Mouse (Mus musculus): Measurements from ENCODE around the gene Gls. TPM values are rescaled to one million over a fixed set of nuclear protein-coding genes. Genes with fewer than 3 reads are reported as not detected.

The Gls gene
- total RNA-seq, 1 experiment = 91.2 TPM

DNA sequence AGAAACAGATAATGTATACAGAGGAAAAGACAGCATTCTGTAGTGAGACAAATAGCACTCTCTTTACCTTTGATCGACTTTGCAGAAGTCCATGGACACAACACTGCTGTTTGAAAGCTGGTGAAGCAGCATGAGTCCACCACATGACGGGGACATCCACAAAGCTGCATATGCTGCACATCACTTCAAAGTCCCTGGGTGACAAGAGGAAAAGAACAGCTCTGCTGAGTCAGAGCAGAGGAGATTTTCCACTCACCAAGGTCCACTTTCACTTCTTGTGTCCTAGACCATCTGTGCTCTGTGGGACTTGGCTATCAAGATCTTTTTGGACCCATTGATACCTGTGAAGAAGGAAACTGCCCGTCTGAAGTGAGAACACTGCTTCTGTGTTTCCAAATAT, 41.2 kb upstream of the Gls start:
- no peak overlapping the region for H3K9ac ChIP-seq (ENCODE audit: insufficient read depth, low read depth, low read length, poor library complexity, severe bottlenecking)

DNA sequence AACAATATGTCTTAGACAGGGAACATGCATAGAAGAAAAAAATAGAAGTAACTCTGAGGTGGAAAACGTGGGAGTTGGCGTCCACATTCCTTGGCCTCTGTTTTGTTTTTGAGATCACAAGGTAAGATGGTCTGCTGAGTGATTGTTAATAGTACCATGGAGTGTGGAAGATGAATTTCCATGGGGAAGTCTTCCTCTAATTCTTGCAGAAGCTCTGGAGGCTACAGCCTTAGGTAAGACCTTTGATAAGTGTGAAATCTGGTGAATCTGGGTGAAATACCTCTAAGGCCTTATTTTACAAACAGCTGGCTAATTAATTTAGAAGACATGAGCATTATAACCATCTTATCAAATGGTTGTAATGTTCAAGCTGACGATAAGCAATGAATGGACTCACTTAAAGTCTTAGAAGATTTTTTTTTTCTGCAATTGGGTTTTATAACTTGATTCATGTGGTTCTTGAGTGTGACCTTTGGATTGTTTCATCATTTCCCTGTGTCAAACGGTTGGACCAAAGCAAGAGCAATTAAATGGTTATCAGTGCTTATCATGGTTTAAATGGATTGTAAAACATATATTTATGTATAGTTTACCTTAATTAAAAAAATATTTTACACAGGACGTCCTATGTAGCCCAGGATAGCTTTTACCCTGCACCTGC, 39.1 kb upstream of the Gls start:
- in situ Hi-C loops (cut with MboI; ENCODE audit: low sequenced_read_pairs in 2 of 2, unreplicated experiment in 2 of 2) = no loop called here
- H3K4me3 ChIP-seq (ENCODE audit: insufficient read depth in 1 of 2, low read depth in 1 of 2, low read length in 2 of 2, poor library complexity in 1 of 2, severe bottlenecking in 1 of 2) = no peak overlapping the region
- no peak overlapping the region for H3K27ac ChIP-seq (ENCODE audit: insufficient read depth, low read depth, low read length, poor library complexity, severe bottlenecking)
- no peak for TF ChIP-seq HCFC1 (IDR thresholded peaks at IDR 0.05; ENCODE audit: borderline replicate concordance, insufficient read depth, low read length)
- H3K9ac ChIP-seq (ENCODE audit: insufficient read depth, low read depth, low read length, poor library complexity, severe bottlenecking) = no peak overlapping the region
- H3K36me3 ChIP-seq (ENCODE audit: control insufficient read depth, insufficient read depth, low read length, poor library complexity, severe bottlenecking) = no peaks in the 10 kb centered on the region
- DNase-seq (ENCODE audit: low read depth, low spot score) = no peak
- H3K4me1 ChIP-seq (ENCODE audit: control insufficient read depth in 2 of 2, insufficient read depth in 2 of 2, low read length in 2 of 2, poor library complexity in 1 of 2) = no peaks in the 10 kb centered on the region
- H3K9me3 ChIP-seq (ENCODE audit: control insufficient read depth, insufficient read depth, low read depth, low read length) = no peaks in the 10 kb centered on the region

More for the DNA sequence above, 41.2 kb upstream of the Gls start:
- Histone ChIP-seq H3K4me1 (ENCODE audit: control insufficient read depth in 2 of 2, insufficient read depth in 2 of 2, low read length in 2 of 2, poor library complexity in 1 of 2) (no peaks in the 10 kb centered on the region), H3K36me3 (ENCODE audit: control insufficient read depth, insufficient read depth, low read length, poor library complexity, severe bottlenecking) (no peaks in the 10 kb centered on the region), H3K27ac (ENCODE audit: insufficient read depth, low read depth, low read length, poor library complexity, severe bottlenecking) (no peak overlapping the region), H3K9me3 (ENCODE audit: control insufficient read depth, insufficient read depth, low read depth, low read length) (no peaks in the 10 kb centered on the region), H3K4me3 (ENCODE audit: insufficient read depth in 1 of 2, low read depth in 1 of 2, low read length in 2 of 2, poor library complexity in 1 of 2, severe bottlenecking in 1 of 2) (no peak overlapping the region)
- no peak for TF ChIP-seq HCFC1 (IDR thresholded peaks at IDR 0.05; ENCODE audit: borderline replicate concordance, insufficient read depth, low read length)
- TF ChIP-seq MAFK (IDR thresholded peaks at IDR 0.05; ENCODE audit: insufficient read depth, low read depth, low read length) = no peak
- no peak for TF ChIP-seq CHD2 (IDR thresholded peaks at IDR 0.05; ENCODE audit: low read depth, low read length)
- TF ChIP-seq ZNF384 (IDR thresholded peaks at IDR 0.05; ENCODE audit: low read depth, low read length) = no peak
- TF ChIP-seq ZC3H11A (IDR thresholded peaks at IDR 0.05; ENCODE audit: borderline replicate concordance, low read depth, low read length) = no peak
- DNase-seq (ENCODE audit: low read depth, low spot score) = no peak
- in situ Hi-C loops (cut with MboI; ENCODE audit: low sequenced_read_pairs in 2 of 2, unreplicated experiment in 2 of 2) = no loop called here

DNA sequence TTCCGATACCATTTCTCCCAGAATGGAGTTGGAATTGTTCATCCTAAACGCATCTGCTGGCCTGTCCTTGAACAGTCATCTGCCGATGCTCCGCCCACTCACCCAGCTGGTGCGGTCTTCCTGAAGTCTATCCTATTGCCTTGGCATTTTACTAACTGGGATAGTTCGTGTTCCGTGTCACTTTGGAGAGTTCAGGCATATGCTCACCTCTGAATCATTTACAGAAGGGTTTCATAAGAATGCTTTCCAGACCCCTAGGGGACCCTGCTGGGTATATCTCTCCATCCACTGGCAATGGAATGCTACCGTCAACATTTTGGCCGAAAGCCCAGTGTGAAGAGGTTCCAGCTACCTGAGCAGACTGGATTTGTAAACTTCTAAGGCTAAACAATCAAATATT, 37.3 kb upstream of the Gls start:
- no peak overlapping the region for H3K27ac ChIP-seq (ENCODE audit: insufficient read depth, low read depth, low read length, poor library complexity, severe bottlenecking)
- no peak overlapping the region for H3K4me3 ChIP-seq (ENCODE audit: insufficient read depth in 1 of 2, low read depth in 1 of 2, low read length in 2 of 2, poor library complexity in 1 of 2, severe bottlenecking in 1 of 2)
- in situ Hi-C loops (cut with MboI; ENCODE audit: low sequenced_read_pairs in 2 of 2, unreplicated experiment in 2 of 2) = no loop called here
- no peak for TF ChIP-seq MAFK (IDR thresholded peaks at IDR 0.05; ENCODE audit: insufficient read depth, low read depth, low read length)
- TF ChIP-seq ZNF384 (IDR thresholded peaks at IDR 0.05; ENCODE audit: low read depth, low read length) = no peak
- no peak for TF ChIP-seq CHD2 (IDR thresholded peaks at IDR 0.05; ENCODE audit: low read depth, low read length)
- H3K9ac ChIP-seq (ENCODE audit: insufficient read depth, low read depth, low read length, poor library complexity, severe bottlenecking) = no peak overlapping the region
- no peaks in the 10 kb centered on the region for H3K9me3 ChIP-seq (ENCODE audit: control insufficient read depth, insufficient read depth, low read depth, low read length)
- no peaks in the 10 kb centered on the region for H3K4me1 ChIP-seq (ENCODE audit: control insufficient read depth in 2 of 2, insufficient read depth in 2 of 2, low read length in 2 of 2, poor library complexity in 1 of 2)
- DNase-seq (ENCODE audit: low read depth, low spot score) = no peak
- no peaks in the 10 kb centered on the region for H3K36me3 ChIP-seq (ENCODE audit: control insufficient read depth, insufficient read depth, low read length, poor library complexity, severe bottlenecking)

DNA sequence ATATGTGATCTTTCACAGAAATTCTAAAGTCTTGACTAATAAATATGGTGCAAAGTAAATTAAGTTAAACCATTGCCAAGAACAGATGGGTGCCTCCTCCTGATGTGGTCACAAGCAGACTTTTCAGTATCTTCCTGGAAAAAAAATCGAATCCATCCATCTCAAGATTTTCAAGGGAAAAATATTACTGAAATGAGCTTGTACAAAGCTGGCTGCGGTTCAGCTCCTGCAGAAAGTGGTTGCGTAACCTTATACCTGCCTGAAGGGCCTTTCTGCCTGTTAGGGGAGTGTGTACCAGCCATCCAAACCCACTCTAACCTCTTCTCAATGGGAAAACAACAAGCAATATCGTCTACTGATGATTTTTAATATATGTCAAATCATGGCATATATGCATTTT, 36.6 kb upstream of the Gls start:
- Histone ChIP-seq H3K36me3 (ENCODE audit: control insufficient read depth, insufficient read depth, low read length, poor library complexity, severe bottlenecking) (no peaks in the 10 kb centered on the region), H3K4me1 (ENCODE audit: control insufficient read depth in 2 of 2, insufficient read depth in 2 of 2, low read length in 2 of 2, poor library complexity in 1 of 2) (no peaks in the 10 kb centered on the region), H3K9me3 (ENCODE audit: control insufficient read depth, insufficient read depth, low read depth, low read length) (no peaks in the 10 kb centered on the region), H3K27ac (ENCODE audit: insufficient read depth, low read depth, low read length, poor library complexity, severe bottlenecking) (no peak overlapping the region), H3K4me3 (ENCODE audit: insufficient read depth in 1 of 2, low read depth in 1 of 2, low read length in 2 of 2, poor library complexity in 1 of 2, severe bottlenecking in 1 of 2) (no peak overlapping the region), H3K9ac (ENCODE audit: insufficient read depth, low read depth, low read length, poor library complexity, severe bottlenecking) (no peak overlapping the region)
- no peak for DNase-seq (ENCODE audit: low read depth, low spot score)
- no peak for TF ChIP-seq ZNF384 (IDR thresholded peaks at IDR 0.05; ENCODE audit: low read depth, low read length)
- in situ Hi-C loops (cut with MboI; ENCODE audit: low sequenced_read_pairs in 2 of 2, unreplicated experiment in 2 of 2) = no loop called here

- TF ChIP-seq ZNF384 (IDR thresholded peaks at IDR 0.05; ENCODE audit: low read depth, low read length) (no peak), MAFK (IDR thresholded peaks at IDR 0.05; ENCODE audit: insufficient read depth, low read depth, low read length) (no peak), CHD2 (IDR thresholded peaks at IDR 0.05; ENCODE audit: low read depth, low read length) (no peak), HCFC1 (IDR thresholded peaks at IDR 0.05; ENCODE audit: borderline replicate concordance, insufficient read depth, low read length) (no peak), ZC3H11A (IDR thresholded peaks at IDR 0.05; ENCODE audit: borderline replicate concordance, low read depth, low read length) (no peak)
- H3K9me3 ChIP-seq (ENCODE audit: control insufficient read depth, insufficient read depth, low read depth, low read length) = no peaks in the 10 kb centered on the region
- no peak overlapping the region for H3K4me3 ChIP-seq (ENCODE audit: insufficient read depth in 1 of 2, low read depth in 1 of 2, low read length in 2 of 2, poor library complexity in 1 of 2, severe bottlenecking in 1 of 2)
- no peak for DNase-seq (ENCODE audit: low read depth, low spot score)
- H3K9ac ChIP-seq (ENCODE audit: insufficient read depth, low read depth, low read length, poor library complexity, severe bottlenecking) = no peak overlapping the region
- no peaks in the 10 kb centered on the region for H3K4me1 ChIP-seq (ENCODE audit: control insufficient read depth in 2 of 2, insufficient read depth in 2 of 2, low read length in 2 of 2, poor library complexity in 1 of 2)
- in situ Hi-C loops (cut with MboI; ENCODE audit: low sequenced_read_pairs in 2 of 2, unreplicated experiment in 2 of 2) = no loop called here
- no peaks in the 10 kb centered on the region for H3K36me3 ChIP-seq (ENCODE audit: control insufficient read depth, insufficient read depth, low read length, poor library complexity, severe bottlenecking)
- H3K27ac ChIP-seq (ENCODE audit: insufficient read depth, low read depth, low read length, poor library complexity, severe bottlenecking) = no peak overlapping the region
Measured at GRCm38 (mm10) chr1:52268006-52268405, 35.0 kb upstream of the Gls start.
